Mouse (Mus musculus) megakaryocyte-erythroid progenitor cell, adult 5-6 weeks (primary cell): ENCODE data around the gene Tnnt2. TPM values are rescaled to one million over a fixed set of nuclear protein-coding genes. Genes with fewer than 3 reads are reported as not detected.

Source experiments
- ATAC-seq: replicated peaks from 2 replicates; pipeline ENCODE4 v1.8.0; 2016; ENCODE audit warnings: mild to moderate bottlenecking, inconsistent platforms; ENCODE audit not compliant: severe bottlenecking, poor library complexity, low FRiP score, low TSS enrichment
- total RNA-seq, 2 experiments: library from RNA; stranded (forward) in 1 of 2; stranded (reverse) in 1 of 2; fragments of 200-1000, 215-1000 nt in 1 of 2; fragments of >200 nt in 1 of 2; fragmentation: Nextera tagmentation in 1 of 2; gene quantifications; 2 replicates each; pipeline ENCODE4 v1.2.3; 2014 to 2017

Gene Tnnt2
- total RNA-seq (2014; fragmentation: Nextera tagmentation) (1.4 TPM in 1 of 2 replicates, not detected in the other), total RNA-seq (2017) (not detected in 2 replicates)

DNA sequence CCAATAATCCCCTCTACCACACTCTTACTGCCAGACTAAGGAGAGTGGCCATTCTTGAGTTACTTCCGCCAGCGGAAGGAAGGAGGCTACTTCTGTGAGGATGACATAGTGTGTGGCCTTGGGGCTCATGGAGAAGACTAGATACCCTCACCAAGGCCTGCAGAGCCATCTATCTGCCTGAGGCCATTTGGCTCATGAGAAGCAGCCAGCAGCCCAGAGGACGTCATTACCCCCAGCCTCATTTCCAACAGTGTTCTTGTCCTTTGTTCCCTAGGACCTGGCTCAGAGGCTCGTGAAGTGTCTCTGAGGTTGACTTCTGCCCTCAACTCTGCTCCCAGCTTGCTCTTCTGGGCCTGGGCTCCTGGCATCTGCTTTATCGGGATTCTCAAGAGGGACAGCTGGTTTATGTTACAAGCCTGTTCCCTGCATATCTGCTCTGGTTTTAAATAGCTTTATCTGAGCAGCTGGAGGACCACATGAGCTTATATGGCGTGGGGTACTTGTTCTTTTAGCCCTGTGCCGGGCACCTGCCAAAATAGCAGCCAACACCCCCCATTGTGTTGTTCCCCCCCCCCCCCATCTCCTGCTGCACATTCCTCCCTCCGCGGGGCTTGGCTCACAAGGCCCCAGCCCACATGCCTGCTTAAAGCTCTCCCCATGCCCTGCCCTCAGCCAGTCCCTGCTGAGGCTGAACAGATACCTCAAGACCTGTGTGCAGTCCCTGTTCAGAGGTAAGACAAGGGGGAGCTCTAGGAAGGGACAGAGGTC lies at the start of gene Tnnt2:
Gene Tnnt2 (plus strand): TSS at position 639 of the 768 bp plus-strand sequence.
- no peak for ATAC-seq

DNA sequence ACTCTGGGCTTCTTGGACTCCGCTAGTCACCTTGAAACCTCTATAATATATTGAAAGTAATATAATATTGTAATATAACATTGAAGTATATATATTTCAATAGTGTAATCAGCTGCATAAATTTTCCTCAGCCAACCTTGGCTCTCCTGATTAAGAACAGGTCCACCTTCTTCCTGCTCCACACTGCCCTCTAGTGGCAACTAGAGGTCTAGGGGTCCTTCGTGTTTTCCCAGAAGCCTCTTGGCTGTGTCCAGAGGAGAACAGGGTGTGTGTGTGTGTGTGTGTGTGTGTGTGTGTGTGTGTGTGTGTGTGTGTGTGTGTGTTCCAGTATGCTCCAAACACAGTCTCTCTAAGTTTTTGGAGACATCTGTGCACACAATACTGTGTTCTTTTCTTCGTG lies 48.4 kb upstream of the Tnnt2 start:
- ATAC-seq, result peak; percentile 69

DNA sequence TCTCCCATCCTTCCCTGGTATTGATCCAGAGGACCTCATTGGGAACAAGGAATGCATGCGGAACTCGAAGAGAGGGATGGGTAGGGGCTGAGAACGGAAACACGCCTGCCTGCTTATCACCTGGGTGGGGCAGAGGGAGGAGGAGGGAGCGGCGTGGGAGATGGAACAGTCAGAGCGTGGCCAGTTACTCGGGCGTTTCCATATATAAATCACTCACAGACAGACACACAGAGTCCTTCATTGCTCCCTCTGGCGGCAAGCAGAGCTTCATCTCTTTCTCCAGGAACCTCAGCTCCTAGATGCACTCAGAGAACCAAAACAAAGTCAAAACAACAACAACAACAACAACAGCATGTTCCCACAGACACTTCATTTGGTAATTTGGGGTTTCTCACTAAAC lies 47.4 kb upstream of the Tnnt2 start:
- 0 out of 2 replicates have a peak, but pooled peaks have one; percentile 16 for ATAC-seq

DNA sequence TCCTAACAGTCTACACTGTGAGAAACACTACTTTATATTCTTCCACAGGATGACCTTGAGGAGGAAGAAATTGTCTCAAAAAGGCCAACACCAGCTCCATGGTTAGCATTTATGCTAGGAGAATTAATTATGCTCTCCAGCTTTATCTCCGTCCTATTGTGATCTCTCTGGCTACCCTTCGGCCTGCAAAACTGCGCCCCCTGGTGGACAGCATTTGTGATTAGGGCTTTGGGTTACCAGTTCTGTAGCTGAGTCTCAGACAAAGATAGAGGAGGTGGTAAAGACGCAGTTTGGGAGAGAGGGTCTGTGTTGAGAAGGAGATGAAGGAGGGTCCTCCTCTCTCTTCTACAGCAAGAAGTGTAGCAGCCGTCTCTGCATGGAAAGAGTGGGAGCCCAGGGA lies 46.3 kb upstream of the Tnnt2 start:
- peak; percentile 71 for ATAC-seq

DNA sequence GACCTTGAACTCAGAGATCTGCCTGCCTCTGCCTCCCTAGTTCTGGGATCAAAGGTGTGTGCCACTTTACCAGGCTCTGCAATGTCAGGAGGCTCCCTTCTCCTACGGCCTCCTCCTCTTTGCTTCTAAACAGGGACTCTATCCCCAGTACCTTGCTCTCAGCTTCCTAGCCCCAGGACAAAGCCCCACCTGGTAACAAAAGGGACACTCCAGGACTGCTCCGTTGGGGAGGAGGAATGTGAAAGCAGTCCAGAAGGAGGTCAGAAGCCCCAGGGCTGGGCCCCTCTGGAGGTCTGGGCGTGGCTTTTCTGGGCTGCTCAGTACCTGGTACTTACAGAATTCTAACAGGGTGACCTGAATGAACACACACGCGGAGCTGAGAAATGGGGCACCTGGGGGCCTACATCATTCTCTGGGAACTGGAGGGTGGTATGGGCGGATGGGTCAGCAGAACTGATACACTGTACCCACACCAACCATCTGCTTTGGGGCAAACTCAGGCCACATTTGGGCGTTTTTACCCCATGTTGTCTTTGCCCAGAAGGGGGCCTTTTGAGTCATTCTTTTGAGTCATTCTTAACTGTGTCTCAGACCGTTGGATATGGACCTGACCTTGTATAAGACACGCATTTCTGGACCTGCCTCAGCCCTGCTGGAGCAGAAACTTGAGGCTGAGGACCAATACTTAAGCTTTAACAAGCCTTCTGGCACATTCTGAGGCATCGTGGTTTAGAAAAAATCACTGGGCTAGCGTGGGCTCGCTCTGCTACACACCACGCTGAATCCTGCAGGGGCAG lies 43.8 kb upstream of the Tnnt2 start:
- ATAC-seq, result no peak

DNA sequence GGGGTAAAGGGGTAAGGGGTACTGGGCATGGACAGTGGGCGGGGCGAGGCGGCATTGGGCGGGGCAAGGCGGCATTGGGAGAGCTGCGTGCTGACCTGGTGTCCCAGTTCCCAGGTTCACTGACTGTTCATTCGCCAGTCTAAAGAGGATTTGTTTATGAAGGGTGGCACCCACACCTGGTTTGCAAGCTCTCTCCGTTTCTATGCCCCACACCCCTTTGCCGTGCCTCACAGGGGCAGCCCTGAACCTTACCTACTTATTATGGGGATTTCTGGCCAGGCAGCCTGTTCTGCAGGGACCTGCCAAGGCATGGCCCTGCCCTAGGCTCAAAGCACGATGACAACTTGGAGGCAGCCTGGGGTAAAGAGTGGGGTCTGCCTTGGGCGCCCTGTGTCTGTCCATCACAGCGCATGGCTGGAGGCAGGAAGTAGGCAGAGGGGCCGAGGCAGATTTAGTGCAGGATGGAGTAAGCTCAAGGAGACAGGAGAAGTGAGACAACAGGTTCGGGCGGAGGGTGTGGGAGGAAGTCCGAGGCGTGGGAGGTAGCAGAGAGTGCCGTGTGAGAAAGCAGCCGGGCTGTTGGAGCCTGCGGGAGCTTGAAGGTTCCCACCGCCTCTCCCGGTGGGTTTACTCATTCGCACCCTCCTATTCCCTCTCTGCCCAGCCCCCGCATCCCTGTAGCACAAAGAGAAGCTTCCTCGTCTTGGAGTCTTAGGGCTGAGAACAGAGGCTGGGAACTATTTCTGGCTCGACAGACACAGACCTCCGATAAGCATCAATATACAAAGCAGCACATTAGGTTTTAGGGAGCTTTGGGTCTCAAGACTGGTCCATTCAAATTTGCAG lies 42.6 kb upstream of the Tnnt2 start:
- no peak for ATAC-seq

DNA sequence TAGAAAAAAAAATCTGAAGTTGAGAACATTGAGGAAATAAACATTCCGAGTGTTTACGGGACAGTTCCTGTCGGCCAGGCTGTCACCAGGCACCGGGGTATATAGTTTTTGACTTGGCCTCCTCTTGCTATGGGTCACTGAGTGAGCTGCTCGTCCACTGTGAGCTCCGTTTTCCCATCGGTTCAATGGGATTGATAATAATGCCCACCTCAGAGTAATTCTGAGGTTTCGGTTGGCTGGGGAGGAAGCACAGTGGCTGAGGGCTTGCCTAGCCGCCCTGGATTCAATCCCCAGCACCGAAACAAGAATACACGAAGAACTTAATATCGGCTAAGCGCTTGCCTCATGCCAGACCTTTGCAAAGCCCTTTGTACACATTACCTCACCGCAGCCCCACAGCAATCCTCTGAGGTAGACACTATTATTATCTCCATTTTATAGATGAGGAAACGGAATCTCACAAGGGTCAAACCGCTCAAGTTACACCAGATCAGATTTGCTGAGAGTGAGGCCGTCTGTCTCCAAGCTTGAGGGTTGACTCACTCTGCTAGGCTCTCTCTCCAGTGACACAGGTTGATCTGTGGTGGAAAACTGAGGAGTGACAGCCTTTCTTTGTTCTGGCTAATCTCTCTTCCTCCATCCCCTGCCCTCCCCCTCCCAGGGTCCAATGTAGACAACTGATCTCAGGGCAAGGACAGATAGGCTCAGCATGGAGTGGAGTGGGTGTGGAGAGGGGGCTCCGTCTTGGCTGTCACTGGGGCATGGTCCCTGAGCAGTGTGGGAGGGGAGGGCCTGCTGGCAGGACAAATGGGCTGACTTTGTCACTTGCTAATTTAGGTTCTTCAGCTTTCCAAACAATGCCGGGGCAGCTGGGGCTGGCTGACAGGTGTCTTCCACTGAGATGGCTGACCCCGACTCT lies 41.7 kb upstream of the Tnnt2 start:
- ATAC-seq, result no peak

DNA sequence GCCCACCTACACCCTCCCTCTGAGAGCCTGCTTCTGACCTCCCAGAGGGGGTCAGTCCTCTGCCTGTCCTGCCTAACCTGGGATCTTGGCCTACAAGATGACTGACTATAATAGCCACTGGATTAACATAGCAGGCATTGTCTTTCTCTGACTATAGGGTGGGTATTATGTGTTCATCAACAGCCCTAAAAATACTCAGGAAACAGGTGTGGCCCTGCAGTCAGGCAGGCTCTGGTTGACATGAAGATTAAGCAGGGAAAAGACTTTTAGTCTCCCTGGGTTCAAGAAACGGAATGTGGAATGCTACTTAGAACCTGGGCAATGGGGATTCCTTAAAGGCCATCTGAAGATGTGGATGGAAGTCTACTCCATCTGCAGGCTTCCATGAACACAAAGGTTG lies 37.7 kb upstream of the Tnnt2 start:
- no peak for ATAC-seq

DNA sequence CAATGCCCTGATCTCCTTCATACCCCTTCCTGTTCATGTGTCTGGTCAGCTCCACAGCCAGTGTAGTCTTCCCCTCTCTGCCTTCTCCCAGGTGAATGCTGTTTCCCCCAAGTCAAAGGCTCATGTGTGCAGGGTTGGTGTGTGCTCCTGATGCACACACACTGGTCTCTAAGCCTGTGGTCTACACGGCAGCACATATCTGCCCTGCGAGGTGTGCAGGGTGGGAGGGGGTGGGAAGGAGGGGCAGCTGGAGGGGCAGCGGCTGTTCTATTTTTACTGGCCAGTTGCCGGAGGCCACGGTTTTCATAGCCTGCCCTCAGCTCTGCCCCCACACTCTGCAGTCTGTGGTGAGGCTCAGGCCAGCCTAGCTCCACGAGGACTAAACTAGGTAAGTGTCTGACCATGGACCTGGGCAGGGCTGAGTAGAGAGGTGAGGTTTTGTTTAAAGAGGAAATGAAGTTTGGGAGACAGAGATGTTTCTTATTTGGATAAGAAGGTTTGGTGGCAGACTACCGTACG lies 37.0 kb upstream of the Tnnt2 start:
- no peak for ATAC-seq

DNA sequence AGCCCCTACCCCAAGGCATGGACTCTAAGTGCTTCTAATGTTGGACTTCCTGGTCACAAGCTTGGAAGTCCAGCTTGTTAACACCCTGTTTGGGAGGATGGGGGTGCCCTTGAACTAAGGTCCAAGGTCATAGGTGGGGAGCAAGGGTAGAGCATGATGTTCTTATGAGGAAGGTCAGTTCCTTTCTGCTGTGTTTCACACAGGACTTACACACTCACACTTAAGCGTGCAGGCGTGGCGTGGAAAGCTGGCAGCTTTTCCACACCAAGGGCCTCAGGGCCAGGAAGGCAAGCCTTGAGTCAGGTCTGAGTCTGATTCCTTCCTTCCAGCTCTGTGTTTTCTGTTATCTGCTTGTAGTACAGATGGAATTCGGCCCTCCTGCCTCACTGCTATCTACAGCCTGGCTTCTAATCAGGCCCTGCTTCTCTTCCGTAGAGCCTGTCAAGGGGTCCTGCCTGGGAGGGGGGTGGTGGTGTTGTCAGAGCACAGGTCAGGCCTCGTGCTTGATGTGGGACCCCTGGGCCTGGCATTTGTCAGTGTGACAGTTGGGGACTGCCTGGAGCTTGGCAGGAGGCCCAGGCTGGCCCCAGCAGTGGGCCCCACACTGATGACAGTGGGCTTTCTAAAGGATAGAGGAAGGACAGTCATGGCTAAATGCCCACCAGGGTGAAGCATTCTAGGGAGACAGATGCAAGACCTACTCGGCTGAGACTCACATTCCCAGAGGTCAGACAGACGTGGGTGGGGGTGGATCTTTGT lies 35.8 kb upstream of the Tnnt2 start:
- 0 out of 2 replicates have a peak, but pooled peaks have one; percentile 49 for ATAC-seq

DNA sequence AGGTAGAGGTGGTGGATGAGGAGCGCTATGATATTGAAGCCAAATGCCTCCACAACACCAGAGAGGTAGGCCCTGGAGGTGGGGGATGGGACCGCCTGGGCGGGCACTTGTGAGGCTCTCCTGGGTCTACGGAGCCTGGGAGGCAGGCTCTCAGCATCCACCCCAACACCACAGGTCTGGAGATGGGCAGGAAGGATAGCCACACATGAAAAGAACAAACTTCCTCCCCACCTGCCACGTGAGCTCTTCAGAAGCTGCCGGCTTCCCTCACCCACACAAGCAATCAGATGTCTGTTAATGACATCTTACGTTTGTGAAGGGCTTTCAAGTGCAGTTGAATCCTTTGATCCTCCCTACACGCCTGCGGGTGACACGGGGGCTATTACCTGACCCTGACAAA lies 28.6 kb upstream of the Tnnt2 start:
- no peak for ATAC-seq

DNA sequence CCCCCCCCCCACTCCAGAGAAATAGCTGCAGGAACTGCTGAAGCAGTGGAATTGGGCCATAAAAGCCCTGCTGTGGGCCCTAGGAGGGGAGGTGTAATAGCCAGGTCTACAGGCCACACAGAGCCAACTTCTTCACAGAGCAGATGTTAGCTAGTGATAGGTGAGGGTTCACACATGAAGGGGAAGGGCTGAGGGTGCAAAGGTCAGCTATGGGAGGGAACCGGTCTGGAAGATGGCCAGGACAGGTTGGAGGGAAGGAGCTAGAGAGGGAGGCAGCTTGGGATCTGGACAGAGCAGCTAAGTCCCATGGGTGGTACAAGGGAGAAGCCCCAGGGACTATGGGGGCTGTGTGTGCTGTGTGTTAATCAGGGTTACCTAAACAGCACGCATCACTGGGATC lies 26.0 kb upstream of the Tnnt2 start:
- 0 out of 2 replicates have a peak, but pooled peaks have one; percentile 15 for ATAC-seq

DNA sequence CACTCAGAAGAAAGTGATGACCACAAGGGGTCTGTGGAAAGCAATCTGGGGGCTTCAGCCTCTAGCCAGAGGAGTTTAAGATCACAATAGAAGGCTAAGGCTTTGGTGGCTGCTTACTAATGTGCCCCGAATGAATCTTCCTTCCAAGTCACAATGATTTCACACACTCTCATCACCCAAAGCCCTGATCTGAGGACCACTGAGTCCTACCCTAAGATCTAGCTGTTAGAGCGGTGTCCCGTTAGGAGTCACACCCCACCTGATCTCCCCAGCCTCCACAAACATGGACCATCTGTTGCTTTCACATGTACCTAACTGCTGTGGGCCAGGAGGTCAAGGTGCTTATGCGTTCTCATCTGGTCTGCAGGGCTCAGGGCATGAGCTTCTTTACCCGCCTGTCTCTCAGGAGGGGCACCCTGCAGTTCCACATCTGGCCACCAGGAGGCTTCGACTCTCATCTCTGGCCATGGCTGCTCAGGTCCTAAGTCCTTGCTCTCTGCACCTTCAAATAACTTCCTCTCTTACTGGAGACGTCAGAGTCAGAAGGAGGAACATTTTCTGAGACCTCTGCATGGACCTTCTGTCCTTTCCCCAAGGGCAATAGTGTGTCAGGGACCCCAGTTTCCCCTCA lies 25.0 kb upstream of the Tnnt2 start:
- peak; percentile 71 for ATAC-seq

DNA sequence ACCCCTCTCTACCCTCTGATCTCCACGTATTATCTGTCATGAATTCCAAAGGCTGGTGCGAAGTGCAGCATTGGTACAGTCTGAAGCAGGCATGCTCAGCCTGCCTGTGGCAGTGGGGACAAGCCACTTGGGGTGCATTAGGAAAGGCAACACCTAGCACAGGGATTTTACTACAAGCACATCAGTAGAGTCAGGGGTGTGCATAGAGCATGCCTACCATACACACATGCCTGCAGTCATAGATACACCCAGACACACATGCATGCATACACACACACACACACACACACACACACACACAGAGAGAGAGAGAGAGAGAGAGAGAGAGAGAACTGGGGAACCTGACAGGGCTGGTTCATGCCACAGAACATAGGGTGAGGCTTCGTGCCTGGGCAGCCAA lies 23.9 kb upstream of the Tnnt2 start:
- no peak for ATAC-seq

DNA sequence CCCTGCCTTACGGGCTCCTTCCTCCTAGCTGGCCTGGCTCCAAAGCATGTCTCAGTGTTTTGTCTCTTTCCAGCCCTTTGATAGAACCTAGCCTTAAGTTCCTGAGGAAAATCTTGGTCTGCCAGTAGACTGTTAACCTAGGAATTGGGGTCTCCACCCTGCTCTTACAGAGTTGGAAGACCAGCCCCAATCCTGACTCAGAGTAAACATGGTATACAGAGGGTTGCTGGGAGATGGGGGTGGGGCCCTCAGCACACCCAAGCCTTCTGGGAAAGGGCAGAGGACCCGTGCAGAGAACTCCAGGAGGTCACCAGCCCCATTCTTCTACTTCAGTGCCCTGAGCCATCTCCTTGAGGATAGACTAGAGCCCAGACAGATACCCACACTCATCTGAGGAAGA lies 23.5 kb upstream of the Tnnt2 start:
- no peak for ATAC-seq

DNA sequence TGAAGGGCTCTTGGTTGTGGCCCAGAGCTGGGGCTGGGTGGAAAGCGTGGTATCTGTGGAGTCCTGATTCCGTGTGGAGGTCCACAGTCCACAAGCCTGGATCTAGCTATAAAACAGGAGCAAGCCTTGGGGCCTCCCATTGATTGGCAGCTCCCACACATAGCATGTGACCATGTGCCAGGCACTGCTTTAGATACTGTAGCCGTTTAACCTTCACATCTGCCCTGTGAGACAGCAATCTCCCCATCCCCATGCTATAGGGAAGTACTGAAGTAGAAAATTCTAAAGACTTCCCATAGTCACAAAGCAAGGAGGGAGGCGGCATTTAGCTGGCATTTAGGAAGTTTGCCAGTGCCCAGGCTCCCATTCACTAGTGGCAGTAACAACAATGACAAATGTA lies 23.1 kb upstream of the Tnnt2 start:
- ATAC-seq, result no peak

DNA sequence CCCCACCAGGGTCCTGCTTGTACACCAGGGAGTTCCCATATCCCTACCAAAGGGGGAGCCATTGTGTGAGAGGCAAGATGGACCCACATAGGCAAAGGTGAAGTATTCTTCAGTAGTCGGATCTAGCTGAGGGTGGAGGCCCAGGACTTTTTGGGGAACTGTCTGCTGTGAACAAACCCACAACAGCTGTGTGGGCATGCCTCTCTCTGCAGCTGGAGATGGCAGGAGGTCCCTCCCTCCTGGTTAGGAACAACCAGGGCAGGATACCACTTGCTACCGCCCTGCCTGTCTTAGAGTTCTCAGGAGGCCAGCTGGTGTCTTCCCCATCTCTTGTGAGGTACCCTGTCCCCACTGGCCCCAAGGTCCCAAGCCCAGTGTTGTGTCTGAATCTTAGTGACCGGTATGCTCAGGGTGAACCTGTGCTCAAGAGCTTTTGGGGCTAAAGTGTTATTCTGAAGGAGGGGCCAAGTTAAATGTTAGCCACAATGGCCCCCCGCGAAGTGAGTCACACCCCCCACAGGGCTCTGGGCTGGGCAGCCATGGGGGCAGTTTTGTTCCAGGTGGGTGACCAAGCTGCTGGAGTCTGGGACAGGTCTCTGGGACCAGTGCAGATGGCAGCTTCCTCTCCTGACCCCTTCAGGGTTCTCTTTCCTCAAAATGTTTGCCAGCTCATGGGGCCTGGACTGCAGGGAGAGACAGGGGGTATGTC lies 22.3 kb upstream of the Tnnt2 start:
- no peak for ATAC-seq
